Mouse (Mus musculus) intestine, embryonic 15.5 days (tissue): ENCODE measurements around the gene Tmem82. TPM values are rescaled to one million over a fixed set of nuclear protein-coding genes. Genes with fewer than 3 reads are reported as not detected.
A peak's percentile ranks its signal among the peaks of the same experiment; 100 is the strongest.

ENCODE experiments used
- ATAC-seq: fragments of 200-750 bp; cut with Nextera tagmentation; 2 replicates; pipeline ENCODE4 v1.8.0; 2017; ENCODE audit warnings: moderate TSS enrichment, moderate library complexity
- H3K27ac ChIP-seq: fragments of 300-500 bp; sonication (generic); 2 replicates; pipeline ENCODE4 v1.5.1; 2015; ENCODE audit warnings: mild to moderate bottlenecking, inconsistent platforms
- H3K27me3 ChIP-seq: fragments of 300-500 bp; sonication (generic); replicated peaks from 2 replicates; pipeline ENCODE4 v1.6.1; 2015; ENCODE audit warnings: inconsistent platforms
- H3K36me3 ChIP-seq: fragments of 300-500 bp; sonication (generic); 2 replicates; pipeline ENCODE4 v1.6.1; 2015; ENCODE audit warnings: inconsistent platforms
- H3K4me1 ChIP-seq: fragments of 300-500 bp; sonication (generic); replicated peaks from 2 replicates; pipeline ENCODE4 v1.6.1; 2015; ENCODE audit warnings: inconsistent platforms
- H3K4me2 ChIP-seq: fragments of 300-500 bp; sonication (generic); replicated peaks from 2 replicates; pipeline ENCODE4 v1.6.1; 2015; ENCODE audit warnings: mild to moderate bottlenecking, inconsistent platforms
- H3K4me3 ChIP-seq: fragments of 300-500 bp; sonication (generic); replicated peaks from 2 replicates; pipeline ENCODE4 v1.5.1; 2015; ENCODE audit warnings: inconsistent platforms
- H3K9ac ChIP-seq: fragments of 300-500 bp; sonication (generic); 2 replicates; pipeline ENCODE4 v1.6.1; 2015; ENCODE audit warnings: inconsistent platforms
- H3K9me3 ChIP-seq: fragments of 300-500 bp; sonication (generic); 2 replicates; pipeline ENCODE4 v1.6.1; 2016; ENCODE audit warnings: inconsistent platforms
- WGBS: fragments of 180-500 bp; shearing (Covaris S2); methylation state at CpG from one replicate; pipeline ENCODE4 v1.1.7; 2015; 5-methylcytosine and 5-hydroxymethylcytosine counted together
- polyA plus RNA-seq: library from polyadenylated mRNA; unstranded; fragments of >200 nt; fragmentation: Nextera tagmentation; extraction: Ambion mirVana; gene quantifications from 2 replicates; pipeline ENCODE4 v1.2.1, GENCODE M21; 2015

Tmem82 gene
- polyA plus RNA-seq = 18.5 and 21.0 TPM in 2 replicates

DNA sequence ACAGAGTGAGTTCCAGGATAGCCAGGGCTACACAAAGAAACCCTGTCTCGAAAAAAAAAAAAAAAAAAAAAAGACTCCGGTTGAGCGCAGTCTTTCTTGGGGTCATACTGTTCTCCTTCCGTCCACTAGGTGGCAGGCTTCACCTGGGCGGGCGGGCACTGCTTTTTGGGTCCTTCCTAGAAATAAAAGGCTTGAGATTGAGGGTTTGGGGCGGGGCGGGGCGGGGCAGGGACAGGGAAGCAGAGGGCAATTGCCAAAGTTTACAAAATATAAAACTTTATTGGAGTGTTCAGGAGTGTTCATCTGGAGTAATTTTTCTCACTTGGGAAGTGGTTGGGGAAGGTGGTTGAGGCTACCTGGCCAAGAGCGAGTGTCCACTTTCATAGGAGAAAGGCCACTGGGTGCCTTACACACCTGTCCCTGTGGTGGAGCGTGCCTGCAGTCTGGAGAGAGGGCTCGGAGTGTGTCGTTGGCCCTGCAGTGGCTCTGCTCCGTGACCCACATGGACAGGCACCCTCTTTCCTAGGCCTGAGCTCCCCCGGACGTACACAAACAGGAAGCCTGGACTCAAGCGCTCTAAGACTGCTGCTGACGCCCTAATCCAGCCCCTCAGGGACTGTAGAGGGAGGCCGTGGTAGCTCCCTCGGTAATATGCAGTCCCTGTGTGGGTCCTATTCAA is at the start of gene Tmem82:
Tmem82 (minus strand) TSS at position 69 of the 679 bp plus-strand sequence.
- ATAC-seq = peak; percentile 26
- WGBS = 24% methylated on average over 20 of the region's 20 CpGs
- peak within 1 kb of the TSS; percentile 71 for H3K4me2 ChIP-seq
- H3K27ac ChIP-seq = peak within 1 kb of the TSS; percentile 56
- no peaks in the 10 kb centered on the region for H3K27me3 ChIP-seq
- H3K4me3 ChIP-seq = peak within 1 kb of the TSS; percentile 42
- H3K4me1 ChIP-seq = peaks cover 24% of the 10 kb centered on the region
- peak within 1 kb of the TSS; percentile 58 for H3K9ac ChIP-seq
- H3K9me3 ChIP-seq = no peaks in the 10 kb centered on the region
- no peaks in the 10 kb centered on the region for H3K36me3 ChIP-seq

DNA sequence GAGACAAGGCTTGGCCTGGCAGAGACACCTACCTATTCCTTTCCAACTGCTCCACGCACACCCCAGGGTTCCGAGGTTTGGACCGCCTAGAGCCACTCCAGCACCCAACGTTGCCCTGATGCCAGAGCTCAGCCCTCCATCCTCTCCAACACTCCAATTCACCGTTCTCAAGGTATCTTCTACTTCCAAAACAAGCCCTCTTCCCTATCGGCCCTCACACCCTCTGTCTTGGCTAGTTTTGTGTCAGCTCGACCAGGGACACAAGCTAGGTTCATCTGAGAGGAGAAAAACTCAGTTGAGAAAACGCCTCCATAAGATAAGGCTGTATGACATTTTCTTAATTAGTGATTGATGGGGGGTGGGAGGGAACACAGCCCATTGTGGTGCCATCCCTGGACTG is 46.4 kb upstream of the Tmem82 start, which contains the start of gene Plekhm2:
Plekhm2 (minus strand) TSS at position 101 of the 400 bp plus-strand sequence.
- Histone ChIP-seq H3K4me1 (peaks cover 13% of the 10 kb centered on the region), H3K27me3 (no peaks in the 10 kb centered on the region), H3K9ac (peak within 1 kb of the TSS; percentile 92), H3K27ac (peak within 1 kb of the TSS; percentile 51; the same call in 1 of the 2 replicates), H3K4me3 (peak within 1 kb of the TSS; percentile 81), H3K4me2 (peak within 1 kb of the TSS; percentile 90), H3K36me3 (peaks cover 12% of the 10 kb centered on the region; the same call in 1 of the 2 replicates), H3K9me3 (no peaks in the 10 kb centered on the region)
- WGBS = 70% methylated on average over 8 of the region's 8 CpGs
- ATAC-seq = no peak

DNA sequence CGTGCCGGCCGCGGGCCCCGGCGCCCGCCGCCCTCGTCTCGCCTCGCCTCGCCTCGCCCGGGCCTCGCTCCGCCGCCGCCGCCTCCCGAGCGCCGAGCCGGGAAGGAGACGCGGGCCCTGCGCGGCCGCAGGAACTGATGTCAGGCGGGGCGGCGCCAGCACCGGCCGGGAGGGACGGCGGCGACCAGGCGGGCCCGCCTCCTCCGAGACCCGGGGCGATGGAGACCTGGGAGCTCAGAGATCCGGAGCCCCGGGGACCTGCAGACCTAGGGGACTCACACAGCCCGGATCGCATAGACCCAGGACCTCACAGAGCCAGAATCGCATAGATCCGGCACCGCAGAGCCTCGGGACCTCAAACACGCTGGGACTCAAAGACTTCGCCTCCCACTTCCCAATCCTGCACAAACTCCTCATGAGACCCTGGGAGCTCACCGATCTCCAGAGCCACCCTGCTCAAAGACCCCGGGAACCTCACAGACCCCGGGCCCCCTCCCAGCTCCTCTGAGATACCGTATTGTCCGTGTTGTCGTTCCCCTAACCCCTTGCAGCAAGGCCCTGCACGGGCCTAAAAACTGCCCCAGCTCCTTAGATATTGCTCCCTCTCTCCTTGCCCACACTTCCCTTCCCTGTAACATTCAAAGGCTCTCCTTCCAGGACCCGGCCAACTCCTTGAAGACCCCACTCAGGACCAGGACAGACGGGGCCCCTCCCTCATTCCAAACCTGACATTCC is 45.7 kb upstream of the Tmem82 start:
- peak overlapping the region; percentile 92 for H3K9ac ChIP-seq
- H3K4me2 ChIP-seq = peak overlapping the region; percentile 90
- peaks cover 12% of the 10 kb centered on the region; the same call in 1 of the 2 replicates for H3K36me3 ChIP-seq
- H3K27me3 ChIP-seq = no peaks in the 10 kb centered on the region
- under 1% methylated on average over 44 of the region's 60 CpGs for WGBS
- peak overlapping the region; percentile 81 for H3K4me3 ChIP-seq
- H3K9me3 ChIP-seq = no peaks in the 10 kb centered on the region
- H3K27ac ChIP-seq = peak overlapping the region; percentile 51; the same call in 1 of the 2 replicates
- ATAC-seq = peak; percentile 94
- peaks cover 13% of the 10 kb centered on the region for H3K4me1 ChIP-seq

GRCm38 (mm10) chr4:141663122-141663931 is 44.9 kb upstream of the Tmem82 start:
- Histone ChIP-seq H3K36me3 (peaks cover 12% of the 10 kb centered on the region; the same call in 1 of the 2 replicates), H3K4me3 (peak overlapping the region; percentile 81), H3K4me2 (peak overlapping the region; percentile 90), H3K4me1 (peaks cover 13% of the 10 kb centered on the region), H3K9me3 (no peaks in the 10 kb centered on the region), H3K27ac (peak overlapping the region; percentile 51), H3K9ac (peak overlapping the region; percentile 92), H3K27me3 (no peaks in the 10 kb centered on the region)
- 3% methylated on average over 47 of the region's 47 CpGs for WGBS
- peak; percentile 35 for ATAC-seq

- Histone ChIP-seq H3K36me3 (peaks cover 12% of the 10 kb centered on the region; the same call in 1 of the 2 replicates), H3K4me3 (no peak overlapping the region), H3K27ac (no peak overlapping the region), H3K9me3 (no peaks in the 10 kb centered on the region), H3K27me3 (no peaks in the 10 kb centered on the region), H3K9ac (no peak overlapping the region), H3K4me2 (no peak overlapping the region), H3K4me1 (peaks cover 13% of the 10 kb centered on the region)
- 92% methylated on average over 11 of the region's 11 CpGs for WGBS
- no peak for ATAC-seq
These were observed 42.5 kb upstream of the Tmem82 start for GRCm38 (mm10) chr4:141660884-141661283.

- no peak for ATAC-seq
- Histone ChIP-seq H3K9me3 (no peaks in the 10 kb centered on the region), H3K4me1 (peaks cover 9% of the 10 kb centered on the region), H3K27ac (no peak overlapping the region), H3K4me2 (no peak overlapping the region), H3K27me3 (no peaks in the 10 kb centered on the region), H3K9ac (no peak overlapping the region), H3K4me3 (no peak overlapping the region), H3K36me3 (peaks cover 12% of the 10 kb centered on the region; the same call in 1 of the 2 replicates)
- 71% methylated on average over 4 of the region's 4 CpGs for WGBS
These were observed 41.3 kb upstream of the Tmem82 start for GRCm38 (mm10) chr4:141659739-141660138.

DNA sequence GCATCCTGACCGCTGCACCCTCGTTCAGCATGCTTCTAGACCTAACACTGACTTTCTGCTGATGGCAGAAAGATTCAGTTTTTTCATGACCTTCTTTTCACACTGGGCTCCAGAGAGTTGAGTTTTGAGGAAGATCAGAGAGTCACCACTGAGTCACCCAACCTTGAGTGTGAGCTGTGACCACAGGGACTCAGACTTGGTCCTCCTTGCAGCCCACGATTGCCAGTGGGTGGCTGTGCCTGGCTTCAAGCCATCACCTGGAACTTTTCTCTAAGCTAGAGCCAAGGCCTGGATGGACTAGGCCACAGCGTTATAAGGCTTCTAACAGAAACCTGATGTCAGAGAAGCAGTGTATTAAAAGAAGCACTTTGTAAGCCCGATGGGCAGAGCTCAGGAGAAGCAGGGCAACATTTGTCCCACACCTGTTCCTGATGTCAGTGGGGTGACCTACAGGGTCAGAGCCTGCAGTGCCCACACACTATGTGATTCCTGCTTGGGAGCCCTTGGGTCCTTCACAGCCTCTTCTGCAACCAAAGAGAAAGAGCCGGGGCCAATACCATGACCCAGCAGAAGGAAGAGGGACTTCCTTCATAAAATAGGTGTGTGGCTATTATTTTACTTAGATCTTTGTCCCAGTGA is 40.5 kb upstream of the Tmem82 start:
- H3K36me3 ChIP-seq = peaks cover 14% of the 10 kb centered on the region; the same call in 1 of the 2 replicates
- no peak overlapping the region for H3K27ac ChIP-seq
- WGBS = 88% methylated on average over 6 of the region's 6 CpGs
- H3K4me2 ChIP-seq = no peak overlapping the region
- H3K9me3 ChIP-seq = no peaks in the 10 kb centered on the region
- no peaks in the 10 kb centered on the region for H3K27me3 ChIP-seq
- H3K9ac ChIP-seq = no peak overlapping the region
- no peak for ATAC-seq
- H3K4me3 ChIP-seq = no peak overlapping the region
- H3K4me1 ChIP-seq = peaks cover 5% of the 10 kb centered on the region; the same call in 1 of the 2 replicates

- Histone ChIP-seq H3K27ac (no peak overlapping the region), H3K4me3 (no peak overlapping the region), H3K4me2 (no peak overlapping the region), H3K9ac (no peak overlapping the region), H3K27me3 (no peaks in the 10 kb centered on the region), H3K4me1 (no peaks in the 10 kb centered on the region), H3K36me3 (peaks cover 14% of the 10 kb centered on the region; the same call in 1 of the 2 replicates), H3K9me3 (no peaks in the 10 kb centered on the region)
- 82% methylated on average over 8 of the region's 8 CpGs for WGBS
- no peak for ATAC-seq
These were observed 38.5 kb upstream of the Tmem82 start for GRCm38 (mm10) chr4:141656932-141657331.

DNA sequence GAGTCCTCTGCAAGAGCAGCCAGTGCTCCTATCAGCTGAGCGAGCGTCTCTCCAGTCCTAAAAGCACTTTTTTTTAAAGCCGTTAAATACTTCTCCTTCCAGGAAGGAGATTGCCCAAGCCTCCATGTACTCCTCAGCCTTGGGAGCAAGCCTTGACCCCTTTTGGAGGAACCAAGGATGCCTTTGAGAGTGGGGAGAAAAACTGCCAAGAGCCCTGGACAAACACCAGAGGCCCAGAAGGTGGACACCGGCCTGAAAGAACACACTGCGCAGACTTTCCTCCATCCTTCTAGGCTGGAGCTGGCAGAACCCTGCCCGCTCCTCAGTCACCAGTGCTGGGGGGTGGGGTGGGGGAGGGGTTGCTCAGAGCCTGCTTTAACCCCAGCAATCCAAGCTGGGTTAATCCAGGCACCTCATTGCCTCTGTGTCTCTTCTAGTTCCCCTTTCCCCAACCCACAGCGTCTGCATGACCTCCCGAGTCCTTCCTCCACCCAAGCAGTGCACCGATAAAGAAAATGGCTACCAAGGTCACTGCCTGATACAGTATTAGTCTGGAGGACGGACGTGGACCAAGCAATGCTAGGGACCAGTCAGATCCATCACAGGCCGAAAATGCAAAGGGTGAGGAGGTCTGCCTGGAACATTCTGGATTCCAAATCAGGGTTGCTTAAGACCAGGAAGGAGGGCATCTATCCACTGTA is 37.6 kb upstream of the Tmem82 start:
- Histone ChIP-seq H3K4me1 (no peaks in the 10 kb centered on the region), H3K36me3 (peaks cover 12% of the 10 kb centered on the region; the same call in 1 of the 2 replicates), H3K4me3 (no peak overlapping the region), H3K4me2 (no peak overlapping the region), H3K27me3 (no peaks in the 10 kb centered on the region), H3K27ac (no peak overlapping the region), H3K9ac (no peak overlapping the region), H3K9me3 (no peaks in the 10 kb centered on the region)
- WGBS = 81% methylated on average over 12 of the region's 12 CpGs
- no peak for ATAC-seq

DNA sequence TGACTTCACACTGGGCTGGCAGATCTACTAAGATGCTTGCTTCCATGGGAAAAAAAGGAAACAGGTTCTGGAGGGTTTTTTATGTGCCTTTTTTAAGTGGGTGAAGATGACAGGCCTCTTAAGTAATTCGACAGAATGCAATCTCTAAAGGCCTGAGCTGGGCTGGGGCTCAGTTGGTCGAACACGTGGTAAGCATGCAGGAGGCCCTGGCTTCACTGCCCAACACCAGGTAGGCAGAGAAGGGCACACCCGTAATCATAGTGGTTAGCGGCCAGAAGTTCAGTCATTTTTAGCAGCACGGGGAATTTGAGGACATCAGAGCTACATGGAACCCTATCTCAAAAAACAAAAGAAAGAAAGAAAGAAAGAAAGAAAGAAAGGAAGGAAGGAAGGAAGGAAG is 36.1 kb upstream of the Tmem82 start:
- WGBS = 90% methylated on average over 6 of the region's 6 CpGs
- Histone ChIP-seq H3K4me1 (no peaks in the 10 kb centered on the region), H3K27me3 (no peaks in the 10 kb centered on the region), H3K4me2 (no peak overlapping the region), H3K36me3 (peaks cover 3% of the 10 kb centered on the region; the same call in 1 of the 2 replicates), H3K27ac (no peak overlapping the region), H3K9me3 (no peaks in the 10 kb centered on the region), H3K4me3 (no peak overlapping the region), H3K9ac (no peak overlapping the region)
- ATAC-seq = no peak

DNA sequence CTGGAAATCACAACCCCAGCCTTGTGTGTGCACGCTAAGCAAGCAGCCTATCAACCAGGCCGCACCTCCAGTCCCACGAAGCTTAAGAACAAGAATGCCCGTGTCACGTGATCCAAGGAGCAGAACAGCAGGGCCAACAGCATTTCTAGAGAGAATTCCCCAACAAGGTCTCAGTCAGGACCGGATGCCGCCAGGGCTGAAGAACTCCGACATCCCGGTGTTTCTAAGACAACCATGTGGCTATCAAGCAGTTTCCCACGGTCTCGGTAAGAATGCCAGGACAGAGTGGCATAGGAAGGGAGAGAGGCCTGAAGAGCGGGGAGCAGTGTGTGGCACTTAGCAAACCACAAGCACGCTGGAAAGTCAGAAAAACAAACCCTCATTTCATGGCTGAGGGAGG is 35.4 kb upstream of the Tmem82 start:
- Histone ChIP-seq H3K27me3 (no peaks in the 10 kb centered on the region), H3K9ac (no peak overlapping the region), H3K9me3 (no peaks in the 10 kb centered on the region), H3K4me1 (no peaks in the 10 kb centered on the region), H3K4me2 (no peak overlapping the region), H3K27ac (no peak overlapping the region), H3K4me3 (no peak overlapping the region), H3K36me3 (peaks cover 3% of the 10 kb centered on the region; the same call in 1 of the 2 replicates)
- 91% methylated on average over 13 of the region's 13 CpGs for WGBS
- no peak for ATAC-seq
